Mouse (Mus musculus): ENCODE measurements at regions not wholly inside any gene's neighbourhood (a gene's known extent, or its start where the extent isn't known, plus 50 kb on each side); places are given as distances from the start of the nearest gene placed in this dataset.

- no peak for TF ChIP-seq CTCF (conservative IDR thresholded peaks at IDR 0.05; ENCODE audit: low read length)
- no peak for TF ChIP-seq NANOG (IDR thresholded peaks at IDR 0.05; ENCODE audit: borderline replicate concordance, low read length)
- no peak for TF ChIP-seq POU5F1 (IDR thresholded peaks at IDR 0.05; ENCODE audit: borderline replicate concordance, low read length)
These were observed 459.0 kb upstream of the Gcfc2 start for GRCm38 (mm10) chr6:81464442-81464841.
